Mouse (Mus musculus) bone marrow, adult 2 months (tissue): ENCODE data around the gene Ddn.

ENCODE experiments used
- CTCF ChIP-seq: fragments of 200-500 bp; IDR thresholded peaks from 2 replicates; pipeline ENCODE4 v1.5.1; 2011; ENCODE audit warnings: low read length, control low read depth; ENCODE audit not compliant: control insufficient read depth, insufficient read depth
- POLR2A ChIP-seq: fragments of 200-500 bp; IDR thresholded peaks from 2 replicates; pipeline ENCODE4 v1.6.1; 2011; ENCODE audit warnings: low read depth, mild to moderate bottlenecking, control low read depth, low read length, borderline replicate concordance; ENCODE audit not compliant: control insufficient read depth

DNA sequence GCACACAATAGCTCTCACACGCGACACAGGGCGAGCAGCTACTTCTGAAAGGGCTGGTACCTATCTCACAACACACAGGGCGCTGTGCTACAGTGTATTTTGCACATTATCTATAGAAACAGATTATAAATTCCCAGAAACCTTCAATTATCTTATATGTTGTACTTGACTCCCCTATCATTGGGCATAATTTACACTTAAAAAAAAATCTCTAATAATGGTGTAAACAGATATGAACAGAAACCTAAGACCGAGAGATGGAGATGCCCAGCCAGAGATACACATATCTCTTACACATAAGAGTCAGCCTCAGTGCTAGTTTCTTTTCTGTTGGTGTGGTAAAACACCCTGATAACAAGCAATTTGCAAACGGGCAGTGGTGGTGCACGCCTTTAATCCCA, 18.3 kb upstream of the Ddn start:
- TF ChIP-seq POLR2A (no peak), CTCF (no peak)
